In the genomic region with DNA sequence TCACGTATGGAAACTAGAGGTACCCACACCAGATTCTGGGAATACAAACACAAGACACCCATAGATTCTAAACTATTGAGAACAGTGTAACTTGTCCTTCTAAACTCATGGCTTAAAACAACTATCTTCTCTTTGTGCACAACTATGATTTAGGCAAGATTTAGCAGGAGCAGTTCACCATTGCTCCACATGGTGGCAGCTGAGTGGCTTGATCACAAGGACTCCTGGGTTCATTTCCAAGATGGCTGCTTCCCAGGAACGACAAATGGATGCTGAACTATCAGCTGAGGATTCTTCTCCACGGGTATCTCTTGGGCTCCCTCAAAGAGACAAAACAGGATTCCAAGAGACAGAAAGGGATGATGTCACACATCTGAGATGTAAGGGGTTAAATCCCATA, we compare ENCODE assay signal across 8 mouse cellular contexts.
DNase-seq lines count a peak whose midpoint lies in the region; ATAC-seq and TF ChIP-seq lines count a peak whose summit lies in the region.

No protein-coding gene starts in this region.

- H3K36me3 ChIP-seq in heart, embryonic 12.5 days: no peaks in the 10 kb centered on the region
- H3K36me3 ChIP-seq in liver, embryonic 13.5 days: no peaks in the 10 kb centered on the region
- H3K36me3 ChIP-seq in small intestine, adult 2 months (ENCODE audit: control insufficient read depth, insufficient read depth, low read length): no peaks in the 10 kb centered on the region

- H3K4me2 ChIP-seq in heart, embryonic 12.5 days: no peak overlapping the region
- no peak overlapping the region for H3K4me2 ChIP-seq in liver, embryonic 13.5 days

- no peak overlapping the region for H3K9ac ChIP-seq in heart, embryonic 12.5 days
- no peak overlapping the region for H3K9ac ChIP-seq in liver, embryonic 13.5 days

- H3K27me3 ChIP-seq in heart, embryonic 12.5 days (replicated peaks): no peaks in the 10 kb centered on the region
- no peaks in the 10 kb centered on the region for H3K27me3 ChIP-seq in liver, embryonic 13.5 days
- no peaks in the 10 kb centered on the region for H3K27me3 ChIP-seq in small intestine, adult 2 months (ENCODE audit: control insufficient read depth, insufficient read depth, low read length)

- no peak overlapping the region for H3K27ac ChIP-seq in heart, embryonic 12.5 days (ENCODE audit: poor library complexity, severe bottlenecking)
- no peak overlapping the region for H3K27ac ChIP-seq in cortical plate, adult 2 months (ENCODE audit: insufficient read depth, low read length)
- H3K27ac ChIP-seq in liver, embryonic 13.5 days: no peak overlapping the region
- H3K27ac ChIP-seq in small intestine, adult 2 months (ENCODE audit: insufficient read depth, low read depth, low read length): no peak overlapping the region

- no peak for TF ChIP-seq POLR2A in cortical plate, adult 2 months (IDR thresholded peaks at IDR 0.05; ENCODE audit: extremely low read depth, insufficient read depth, low read length)
- no peak for TF ChIP-seq POLR2A in small intestine, adult 2 months (IDR thresholded peaks at IDR 0.05; ENCODE audit: low read depth, low read length)

- no peaks in the 10 kb centered on the region; the same call in 1 of the 2 replicates for H3K9me3 ChIP-seq in heart, embryonic 12.5 days (replicated peaks)
- no peaks in the 10 kb centered on the region for H3K9me3 ChIP-seq in liver, embryonic 13.5 days (replicated peaks)

- TF ChIP-seq CTCF in cortical plate, adult 2 months (IDR thresholded peaks at IDR 0.05; ENCODE audit: extremely low read depth, insufficient read depth, low read length): peak; percentile 70
- TF ChIP-seq CTCF in small intestine, adult 2 months (IDR thresholded peaks at IDR 0.05; ENCODE audit: extremely low read depth, insufficient read length, insufficient replicate concordance, low read depth, low read length): peak; percentile 66; the same call in 1 of the 2 replicates

- DNase-seq in heart, adult 11 months: peak; percentile 91
- DNase-seq in 416B (ENCODE audit: low read depth): peak; percentile 65
- peak; percentile 54 for DNase-seq in adrenal gland, adult 2 months
- DNase-seq in induced T-regulatory cell, adult 2 months (ENCODE audit: low read depth): peak; percentile 61
- peak; percentile 8 for DNase-seq in liver, embryonic 13.5 days

- H3K4me3 ChIP-seq in heart, embryonic 12.5 days: no peak overlapping the region
- no peak overlapping the region for H3K4me3 ChIP-seq in cortical plate, adult 2 months (ENCODE audit: insufficient read depth, low read length)
- no peak overlapping the region for H3K4me3 ChIP-seq in liver, embryonic 13.5 days (replicated peaks)
- H3K4me3 ChIP-seq in small intestine, adult 2 months (ENCODE audit: low read depth, low read length): no peak overlapping the region

- H3K4me1 ChIP-seq in heart, embryonic 12.5 days (replicated peaks): peaks cover 6% of the 10 kb centered on the region; the same call in 1 of the 2 replicates
- no peaks in the 10 kb centered on the region for H3K4me1 ChIP-seq in cortical plate, adult 2 months (ENCODE audit: control insufficient read depth, insufficient read depth, low read length)
- no peaks in the 10 kb centered on the region for H3K4me1 ChIP-seq in liver, embryonic 13.5 days (replicated peaks)
- H3K4me1 ChIP-seq in small intestine, adult 2 months (ENCODE audit: control insufficient read depth, insufficient read depth, insufficient read length, low read length): peaks cover 3% of the 10 kb centered on the region; the same call in 1 of the 2 replicates

- WGBS in heart, embryonic 12.5 days: 49% methylated on average over 3 of the region's 3 CpGs
- 37% methylated on average over 3 of the region's 3 CpGs for WGBS in liver, embryonic 13.5 days (ENCODE audit: insufficient replicate concordance)
- WGBS in small intestine, adult 2 months: 42% methylated on average over 3 of the region's 3 CpGs

- no peak for ATAC-seq in heart, embryonic 12.5 days (ENCODE audit: insufficient number of reproducible peaks, low FRiP score)
- ATAC-seq in liver, embryonic 13.5 days (ENCODE audit: low read depth): no peak

Comparison
In these comparisons a context has a peak if more than half of its experiments do, and no peak if none do; other contexts are left out.
1. DNase-seq: peak in every context shown above with its lines; median percentile 91 in heart, adult 11 months; 65 in 416B; 61 in induced T-regulatory cell, adult 2 months; 54 in adrenal gland, adult 2 months; 8 in liver, embryonic 13.5 days.